20 mouse cellular contexts compared by ENCODE assay signal in the genomic region with DNA sequence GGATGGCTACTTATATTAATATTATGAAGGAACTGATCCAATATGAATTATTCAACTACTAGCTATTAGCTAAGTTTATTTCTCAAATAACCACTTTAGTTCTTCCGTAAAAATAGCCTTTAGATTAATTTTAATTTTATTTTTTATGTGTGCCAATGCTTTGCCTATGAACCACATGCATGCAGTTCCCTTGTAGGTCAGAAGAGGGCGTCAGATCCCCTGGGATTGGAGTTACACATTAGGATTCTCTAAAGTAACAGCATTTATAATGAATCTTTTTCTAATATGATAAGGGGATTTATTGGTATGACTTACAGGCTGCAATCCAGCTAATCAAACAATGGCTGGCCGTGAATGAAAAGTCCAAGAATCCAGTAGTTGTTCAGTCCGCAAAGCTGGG. TPM values are rescaled to one million over a fixed set of nuclear protein-coding genes. Genes with fewer than 3 reads are reported as not detected.
A peak's percentile ranks its signal among the peaks of the same experiment; 100 is the strongest.
DNase-seq lines count a peak whose midpoint lies in the region; ATAC-seq lines count a peak whose summit lies in the region.
"Had no signal": no experiment of that assay in that cellular context is flagged by ENCODE, and none has a peak within 500 bp of the region (broad histone marks: within the 10 kb centered on the region; RNA-seq: fewer than 3 reads in every experiment).

No protein-coding gene starts in this region.

- no peak for ATAC-seq in kidney, embryonic 14.5 days (ENCODE audit: low FRiP score, low TSS enrichment)
- ATAC-seq: intestine, embryonic 16.5 days had no signal

- DNase-seq in adrenal gland, postnatal 14 days: peak; percentile 33
- no peak for DNase-seq in adrenal gland, postnatal 25 days
- DNase-seq in kidney, postnatal 10 days: peak; percentile 44
- peak; percentile 22 for DNase-seq in right cerebral cortex, postnatal 14 days
- DNase-seq in right cerebral cortex, postnatal 25 days: no peak
- DNase-seq in testis, postnatal 10 days (ENCODE audit: low spot score): peak; percentile 55
- no peak for DNase-seq in embryo, embryonic 11 days
- DNase-seq: cerebellum, adult 9-10 months; heart, postnatal 4 days; layer of hippocampus, postnatal 36 days had no signal

- no peak overlapping the region for H3K4me3 ChIP-seq in kidney, embryonic 14.5 days (ENCODE audit: low read length)
- H3K4me3 ChIP-seq: embryonic facial prominence, embryonic 12.5 days; forebrain, embryonic 10.5 days; heart, embryonic 10.5 days; limb, embryonic 12.5 days; megakaryocyte, embryonic 14.5 days; myocyte had no signal

- no peaks in the 10 kb centered on the region for H3K4me1 ChIP-seq in kidney, embryonic 14.5 days (ENCODE audit: control insufficient read depth, insufficient read depth, low read length)
- H3K4me1 ChIP-seq: embryonic facial prominence, embryonic 12.5 days; heart, embryonic 10.5 days; megakaryocyte, embryonic 14.5 days had no signal

- H3K9ac ChIP-seq in kidney, embryonic 14.5 days (ENCODE audit: low read depth, low read length): no peak overlapping the region
- H3K9ac ChIP-seq: embryonic facial prominence, embryonic 12.5 days; limb, embryonic 12.5 days had no signal

- H3K27me3 ChIP-seq in kidney, embryonic 14.5 days (ENCODE audit: control insufficient read depth, insufficient read depth, low read length): no peaks in the 10 kb centered on the region; the same call in 1 of the 2 replicates
- H3K27me3 ChIP-seq: embryonic facial prominence, embryonic 12.5 days; limb, embryonic 12.5 days had no signal

- H3K9me3 ChIP-seq in kidney, embryonic 14.5 days (ENCODE audit: control insufficient read depth, low read length): no peaks in the 10 kb centered on the region
- H3K9me3 ChIP-seq: embryonic facial prominence, embryonic 12.5 days; forebrain, embryonic 10.5 days; heart, embryonic 10.5 days; limb, embryonic 12.5 days; megakaryocyte, embryonic 14.5 days had no signal

- H3K4me2 ChIP-seq in kidney, embryonic 14.5 days (replicated peaks; ENCODE audit: low read depth, low read length): no peak overlapping the region
- H3K4me2 ChIP-seq: embryonic facial prominence, embryonic 12.5 days; limb, embryonic 12.5 days had no signal

- H3K27ac ChIP-seq in kidney, embryonic 14.5 days (ENCODE audit: low read depth, low read length): no peak overlapping the region
- H3K27ac ChIP-seq: embryonic facial prominence, embryonic 12.5 days; forebrain, embryonic 10.5 days; heart, embryonic 10.5 days; limb, embryonic 12.5 days had no signal

- 70% methylated on average over 4 of the region's 4 CpGs for WGBS in kidney, embryonic 14.5 days

- no peaks in the 10 kb centered on the region for H3K36me3 ChIP-seq in kidney, embryonic 14.5 days (ENCODE audit: control insufficient read depth, insufficient read depth, low read length)
- H3K36me3 ChIP-seq: embryonic facial prominence, embryonic 12.5 days; forebrain, embryonic 10.5 days; heart, embryonic 10.5 days; limb, embryonic 12.5 days had no signal

RNA-seq across cellular contexts. Expression of gene A2ml1, which starts 18.1 kb away (rescaled TPM):
- total RNA-seq in adrenal gland, postnatal 14 days (2021): 2.3 TPM in 1 of 2 replicates, not detected in the other
- not detected in 2 replicates for total RNA-seq in adrenal gland, postnatal 25 days (2021)
- polyA plus RNA-seq in kidney, embryonic 14.5 days (2014; fragmentation: Nextera tagmentation; extraction: Ambion mirVana): 0.26 and 0.30 TPM in 2 replicates
- total RNA-seq: gastrocnemius, adult 8-10 months had no signal
- polyA plus RNA-seq: forebrain, embryonic 10.5 days; limb, embryonic 12.5 days; myocyte had no signal

RNA-seq across cellular contexts. Expression of gene Klrb1a, which starts 23.8 kb away (rescaled TPM):
- total RNA-seq in adrenal gland, postnatal 14 days (2021): not detected in 2 replicates
- total RNA-seq in adrenal gland, postnatal 25 days (2021): not detected in 2 replicates
- 0.46 TPM in 1 of 2 replicates, not detected in the other for polyA plus RNA-seq in kidney, embryonic 14.5 days (2014; fragmentation: Nextera tagmentation; extraction: Ambion mirVana)
- total RNA-seq: gastrocnemius, adult 8-10 months; heart, postnatal 4 days; layer of hippocampus, postnatal 36 days had no signal
- polyA plus RNA-seq: embryonic facial prominence, embryonic 12.5 days; forebrain, embryonic 10.5 days; heart, embryonic 10.5 days; intestine, embryonic 16.5 days; limb, embryonic 12.5 days; stomach, embryonic 16.5 days had no signal

Comparison
In these comparisons a context has a peak if more than half of its experiments do, and no peak if none do; other contexts are left out.
1. DNase-seq: peak in adrenal gland, postnatal 14 days (single experiment), kidney, postnatal 10 days (single experiment), right cerebral cortex, postnatal 14 days (single experiment) and testis, postnatal 10 days (single experiment); none in adrenal gland, postnatal 25 days (single experiment), right cerebral cortex, postnatal 25 days (single experiment) and embryo, embryonic 11 days (single experiment).